ENCODE assay signal across 24 mouse cellular contexts in genomic region chr1:144690340-144690739, GRCm38 (mm10).
"Had no signal": no experiment of that assay in that cellular context is flagged by ENCODE, and none has a peak within 500 bp of the region (broad histone marks: within the 10 kb centered on the region; RNA-seq: fewer than 3 reads in every experiment).

No protein-coding gene starts in this region.

- H3K27ac ChIP-seq: heart, embryonic 10.5 days; hindbrain, embryonic 10.5 days; hindbrain, embryonic 12.5 days; hindbrain, embryonic 14.5 days; kidney, embryonic 15.5 days; kidney, postnatal 0 days; layer of hippocampus, adult 2 months; left cerebral cortex, adult 2 months; limb, embryonic 10.5 days; limb, embryonic 12.5 days had no signal

- H3K4me3 ChIP-seq: heart, embryonic 10.5 days; heart, embryonic 12.5 days; hindbrain, embryonic 10.5 days; hindbrain, embryonic 12.5 days; kidney, embryonic 15.5 days; layer of hippocampus, adult 2 months; left cerebral cortex, adult 2 months; limb, embryonic 10.5 days; limb, embryonic 12.5 days had no signal

- ATAC-seq: hindbrain, embryonic 16.5 days; intestine, embryonic 16.5 days had no signal

- H3K9me3 ChIP-seq: heart, embryonic 10.5 days; heart, embryonic 12.5 days; hindbrain, embryonic 10.5 days; hindbrain, embryonic 12.5 days; kidney, embryonic 15.5 days; limb, embryonic 10.5 days; limb, embryonic 12.5 days had no signal

- H3K36me3 ChIP-seq: heart, embryonic 10.5 days; heart, embryonic 12.5 days; hindbrain, embryonic 10.5 days; hindbrain, embryonic 12.5 days; kidney, embryonic 15.5 days; limb, embryonic 10.5 days; limb, embryonic 12.5 days had no signal

- H3K9ac ChIP-seq: heart, embryonic 12.5 days; hindbrain, embryonic 12.5 days; hindbrain, embryonic 14.5 days; kidney, embryonic 15.5 days; limb, embryonic 12.5 days had no signal

- H3K4me2 ChIP-seq: heart, embryonic 12.5 days; hindbrain, embryonic 12.5 days; hindbrain, embryonic 14.5 days; kidney, embryonic 15.5 days; limb, embryonic 12.5 days; liver, embryonic 11.5 days had no signal

- H3K4me1 ChIP-seq: heart, embryonic 10.5 days; heart, embryonic 12.5 days; hindbrain, embryonic 10.5 days; hindbrain, embryonic 12.5 days; kidney, embryonic 15.5 days; limb, embryonic 10.5 days; limb, embryonic 12.5 days had no signal

- H3K27me3 ChIP-seq: heart, embryonic 12.5 days; hindbrain, embryonic 12.5 days; kidney, embryonic 15.5 days; limb, embryonic 12.5 days had no signal

- DNase-seq: gastrocnemius, postnatal 25 days; heart, adult 18-20 months; heart, postnatal 10 days; heart, postnatal 4 days; kidney, adult 11 months; kidney, adult 2 months; kidney, adult 9 months; kidney, postnatal 14 days; kidney, postnatal 36 days; liver had no signal
